Mouse (Mus musculus) forebrain, embryonic 13.5 days (tissue): ENCODE measurements around the gene Hoxc13. TPM values are rescaled to one million over a fixed set of nuclear protein-coding genes. Genes with fewer than 3 reads are reported as not detected.

Experiments used
- ATAC-seq: fragments of 200-750 bp; cut with Nextera tagmentation; 2 replicates; pipeline ENCODE4 v1.8.0; 2017
- H3K27ac ChIP-seq: fragments of 300-500 bp; sonication (generic); 2 replicates; pipeline ENCODE4 v1.5.1; 2015; ENCODE audit warnings: inconsistent platforms, mild to moderate bottlenecking, moderate library complexity
- H3K27me3 ChIP-seq: fragments of 300-500 bp; sonication (generic); 2 replicates; pipeline ENCODE4 v1.6.1; 2015; ENCODE audit warnings: mild to moderate bottlenecking, inconsistent platforms
- H3K36me3 ChIP-seq: fragments of 300-500 bp; sonication (generic); 2 replicates; pipeline ENCODE4 v1.6.1; 2015; ENCODE audit warnings: mild to moderate bottlenecking, inconsistent platforms; ENCODE audit not compliant: poor library complexity, severe bottlenecking
- H3K4me1 ChIP-seq: fragments of 300-500 bp; sonication (generic); 2 replicates; pipeline ENCODE4 v1.6.1; 2015; ENCODE audit warnings: inconsistent platforms
- H3K4me2 ChIP-seq: fragments of 300-500 bp; sonication (generic); 2 replicates; pipeline ENCODE4 v1.6.1; 2015; ENCODE audit warnings: inconsistent platforms, mild to moderate bottlenecking, moderate library complexity
- H3K4me3 ChIP-seq: fragments of 300-500 bp; sonication (generic); 2 replicates; pipeline ENCODE4 v1.5.1; 2015; ENCODE audit warnings: mild to moderate bottlenecking, inconsistent platforms
- H3K9ac ChIP-seq: fragments of 300-500 bp; sonication (generic); 2 replicates; pipeline ENCODE4 v1.6.1; 2015; ENCODE audit warnings: mild to moderate bottlenecking, inconsistent platforms
- H3K9me3 ChIP-seq: fragments of 300-500 bp; sonication (generic); replicated peaks from 2 replicates; pipeline ENCODE4 v1.6.1; 2016; ENCODE audit warnings: inconsistent platforms
- WGBS: fragments of 180-500 bp; shearing (Covaris S2); methylation state at CpG from one replicate; pipeline ENCODE4 v1.1.7; 2015; 5-methylcytosine and 5-hydroxymethylcytosine counted together
- polyA plus RNA-seq: library from polyadenylated mRNA; unstranded; fragments of >200 nt; fragmentation: Nextera tagmentation; extraction: Ambion mirVana; gene quantifications from 2 replicates; pipeline ENCODE4 v1.2.1, GENCODE M21; 2015

The Hoxc13 gene
- polyA plus RNA-seq, 1 experiment from 2014 or later, result not detected

DNA sequence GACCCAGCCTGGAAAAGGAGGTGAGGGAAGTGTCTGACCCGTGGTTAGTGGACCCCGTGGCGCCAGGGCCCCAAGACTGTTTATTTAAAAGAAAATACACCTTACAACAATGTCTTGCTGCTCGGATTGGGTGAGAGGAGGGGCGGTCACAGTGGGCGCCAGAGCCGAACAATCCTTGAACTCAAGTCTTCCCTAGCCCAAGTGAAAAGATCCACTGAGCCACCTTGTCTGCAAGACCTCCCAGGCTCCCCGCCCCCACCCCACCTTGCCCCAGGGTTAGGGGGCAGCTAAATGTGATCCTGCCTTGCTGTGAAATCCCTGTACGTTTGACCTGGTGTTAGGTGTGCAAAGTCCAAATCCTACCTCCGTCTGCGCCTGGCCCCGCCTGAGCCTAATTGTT is 36.0 kb downstream of the Hoxc13 start:
- Histone ChIP-seq H3K27ac (no peak overlapping the region), H3K9ac (no peak overlapping the region), H3K9me3 (no peaks in the 10 kb centered on the region), H3K4me3 (no peak overlapping the region), H3K36me3 (no peaks in the 10 kb centered on the region), H3K4me1 (no peaks in the 10 kb centered on the region), H3K27me3 (peaks cover 99% of the 10 kb centered on the region), H3K4me2 (no peak overlapping the region)
- no peak for ATAC-seq
- under 1% methylated on average over 12 of the region's 12 CpGs for WGBS

DNA sequence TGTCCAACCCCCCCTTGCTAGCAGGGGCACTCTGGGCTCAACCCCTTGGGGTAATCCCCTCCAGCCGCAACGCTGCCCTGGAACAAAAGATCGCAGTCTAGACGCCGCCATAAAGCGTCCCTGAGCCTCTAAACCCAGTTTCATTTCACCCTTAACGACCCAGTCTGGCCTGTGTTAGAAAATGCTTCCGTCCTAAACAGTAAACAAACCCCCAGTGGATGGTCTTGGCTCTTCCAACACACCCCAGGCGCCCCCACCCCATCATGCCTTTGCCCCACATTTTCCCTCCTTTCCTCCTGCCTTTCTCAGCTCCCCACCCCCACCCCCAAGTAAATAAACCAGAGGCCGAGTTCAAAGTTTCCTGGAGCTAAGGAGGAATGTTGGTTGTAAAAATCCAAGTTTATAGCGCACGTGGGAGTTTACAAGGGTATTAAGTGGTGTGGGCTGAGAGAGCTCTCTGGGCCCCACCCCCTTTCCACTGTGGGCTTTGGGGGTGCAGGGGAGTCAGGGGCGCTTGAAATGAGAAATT is 38.8 kb downstream of the Hoxc13 start:
- Histone ChIP-seq H3K4me2 (no peak overlapping the region), H3K4me3 (no peak overlapping the region), H3K36me3 (no peaks in the 10 kb centered on the region), H3K9ac (no peak overlapping the region), H3K4me1 (no peaks in the 10 kb centered on the region), H3K27me3 (peaks cover 98% of the 10 kb centered on the region), H3K9me3 (no peaks in the 10 kb centered on the region), H3K27ac (no peak overlapping the region)
- ATAC-seq, result no peak
- WGBS, result under 1% methylated on average over 13 of the region's 13 CpGs

- H3K27me3 ChIP-seq, result peaks cover 98% of the 10 kb centered on the region
- WGBS, result 2% methylated on average over 6 of the region's 6 CpGs
- ATAC-seq, result no peak
- H3K4me2 ChIP-seq, result no peak overlapping the region
- H3K36me3 ChIP-seq, result no peaks in the 10 kb centered on the region
- H3K9me3 ChIP-seq, result no peaks in the 10 kb centered on the region
- peaks cover 5% of the 10 kb centered on the region; the same call in 1 of the 2 replicates for H3K4me1 ChIP-seq
- H3K9ac ChIP-seq, result no peak overlapping the region
- no peak overlapping the region for H3K4me3 ChIP-seq
- H3K27ac ChIP-seq, result no peak overlapping the region
Observed at GRCm38 (mm10) chr15:102961728-102962127, 40.8 kb downstream of the Hoxc13 start.

GRCm38 (mm10) chr15:102962492-102962891 is 41.6 kb downstream of the Hoxc13 start:
- peaks cover 98% of the 10 kb centered on the region for H3K27me3 ChIP-seq
- H3K9me3 ChIP-seq, result no peaks in the 10 kb centered on the region
- H3K27ac ChIP-seq, result no peak overlapping the region
- no peak overlapping the region for H3K4me2 ChIP-seq
- ATAC-seq, result no peak
- no peak overlapping the region for H3K4me3 ChIP-seq
- H3K9ac ChIP-seq, result no peak overlapping the region
- WGBS, result 2% methylated on average over 13 of the region's 13 CpGs
- H3K4me1 ChIP-seq, result peaks cover 6% of the 10 kb centered on the region; the same call in 1 of the 2 replicates
- no peaks in the 10 kb centered on the region for H3K36me3 ChIP-seq

DNA sequence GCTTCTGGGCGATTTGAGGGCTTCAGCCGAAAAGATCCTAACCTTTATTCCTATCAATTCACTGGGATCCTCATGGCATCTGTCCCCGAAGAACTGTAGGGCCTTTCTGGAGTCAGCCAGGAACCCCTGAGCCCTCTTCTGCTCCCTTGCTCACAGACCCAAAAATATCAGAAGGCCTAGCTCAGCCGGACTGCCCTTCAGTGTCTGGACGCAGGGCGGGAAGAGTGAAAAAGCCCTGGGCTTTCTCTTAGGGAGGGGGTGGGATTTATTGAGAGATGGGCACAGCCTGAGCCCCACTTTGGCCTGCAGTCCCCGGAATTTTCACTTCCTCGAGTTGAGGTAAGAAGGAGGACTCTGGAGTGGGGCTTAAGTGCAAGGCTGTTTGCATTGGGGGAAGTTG is 42.4 kb downstream of the Hoxc13 start:
- H3K4me1 ChIP-seq, result peaks cover 6% of the 10 kb centered on the region; the same call in 1 of the 2 replicates
- no peak overlapping the region for H3K4me2 ChIP-seq
- 1% methylated on average over 8 of the region's 8 CpGs for WGBS
- peaks cover 97% of the 10 kb centered on the region for H3K27me3 ChIP-seq
- H3K9ac ChIP-seq, result no peak overlapping the region
- no peaks in the 10 kb centered on the region for H3K9me3 ChIP-seq
- no peak overlapping the region for H3K4me3 ChIP-seq
- H3K27ac ChIP-seq, result no peak overlapping the region
- H3K36me3 ChIP-seq, result no peaks in the 10 kb centered on the region
- ATAC-seq, result no peak

GRCm38 (mm10) chr15:102963671-102964640 is 43.1 kb downstream of the Hoxc13 start:
- Histone ChIP-seq H3K9me3 (no peaks in the 10 kb centered on the region), H3K4me2 (no peak overlapping the region), H3K4me3 (no peak overlapping the region), H3K4me1 (peaks cover 6% of the 10 kb centered on the region; the same call in 1 of the 2 replicates), H3K36me3 (no peaks in the 10 kb centered on the region), H3K27ac (no peak overlapping the region), H3K27me3 (peaks cover 97% of the 10 kb centered on the region), H3K9ac (no peak overlapping the region)
- no peak for ATAC-seq
- WGBS, result 1% methylated on average over 28 of the region's 28 CpGs

GRCm38 (mm10) chr15:102965003-102965891 is 44.3 kb downstream of the Hoxc13 start:
- H3K9ac ChIP-seq, result no peak overlapping the region
- no peak overlapping the region for H3K27ac ChIP-seq
- H3K4me2 ChIP-seq, result no peak overlapping the region
- no peak overlapping the region for H3K4me3 ChIP-seq
- H3K9me3 ChIP-seq, result no peaks in the 10 kb centered on the region
- H3K27me3 ChIP-seq, result peaks cover 97% of the 10 kb centered on the region
- ATAC-seq, result no peak
- 3% methylated on average over 26 of the region's 26 CpGs for WGBS
- H3K4me1 ChIP-seq, result peaks cover 6% of the 10 kb centered on the region; the same call in 1 of the 2 replicates
- H3K36me3 ChIP-seq, result no peaks in the 10 kb centered on the region

DNA sequence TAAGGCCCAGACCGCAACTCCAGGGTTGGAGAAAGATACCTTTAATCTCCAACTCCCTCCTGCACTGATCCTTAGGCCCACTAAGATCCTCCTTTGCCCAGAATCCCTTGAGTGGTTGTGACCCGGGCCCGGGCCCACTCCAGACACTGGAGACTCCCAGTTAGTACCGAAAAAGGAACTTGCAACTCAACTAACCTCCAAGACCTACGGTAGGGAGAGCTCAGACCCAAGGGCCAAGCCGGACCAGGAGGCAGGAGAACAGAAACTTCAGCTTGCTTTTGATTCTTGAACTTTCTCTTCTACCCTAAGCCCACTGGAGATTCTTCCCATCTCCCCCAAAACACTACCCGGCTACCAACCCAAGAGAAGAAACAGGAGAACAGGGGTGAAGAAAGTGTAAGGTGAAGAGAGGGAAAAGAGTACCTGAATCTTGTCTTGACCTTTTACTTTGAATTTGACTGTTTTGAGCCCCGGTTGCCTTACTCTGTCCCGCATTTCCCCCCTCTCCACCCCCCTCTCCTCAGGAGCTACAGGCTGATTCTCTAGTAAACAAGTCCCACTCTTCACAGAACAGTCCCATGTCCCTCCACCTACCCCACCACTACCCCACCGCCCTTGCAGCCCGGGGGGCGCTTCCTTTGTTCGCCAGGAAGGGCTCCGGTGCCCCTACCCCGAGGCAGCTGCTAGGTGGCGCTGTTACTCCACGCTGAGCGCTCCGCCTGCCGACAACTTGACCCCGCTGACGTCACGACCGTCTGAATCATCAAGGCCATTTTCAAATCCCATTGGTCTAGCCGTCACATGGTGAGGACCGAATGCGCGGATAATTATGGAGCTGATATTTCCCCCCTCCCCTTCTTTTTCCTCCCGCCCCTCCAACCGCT is 45.2 kb downstream of the Hoxc13 start:
- Histone ChIP-seq H3K4me2 (no peak overlapping the region; the same call in 1 of the 2 replicates), H3K9ac (no peak overlapping the region), H3K27ac (no peak overlapping the region), H3K9me3 (no peaks in the 10 kb centered on the region), H3K4me3 (0 out of 2 replicates have a peak overlapping the region, but pooled peaks have one; percentile 1), H3K27me3 (peaks cover 97% of the 10 kb centered on the region), H3K4me1 (peaks cover 6% of the 10 kb centered on the region; the same call in 1 of the 2 replicates), H3K36me3 (no peaks in the 10 kb centered on the region)
- 2% methylated on average over 28 of the region's 30 CpGs for WGBS
- ATAC-seq, result peak; percentile 57; the same call in 1 of the 2 replicates

- ATAC-seq, result 0 out of 2 replicates have a peak, but pooled peaks have one; percentile 8
- Histone ChIP-seq H3K4me3 (0 out of 2 replicates have a peak within 1 kb of the TSS, but pooled peaks have one; percentile 1), H3K27ac (no peak within 1 kb of the TSS), H3K27me3 (peaks cover 97% of the 10 kb centered on the region), H3K36me3 (no peaks in the 10 kb centered on the region), H3K4me1 (peaks cover 6% of the 10 kb centered on the region; the same call in 1 of the 2 replicates), H3K9me3 (no peaks in the 10 kb centered on the region), H3K9ac (no peak within 1 kb of the TSS), H3K4me2 (no peak within 1 kb of the TSS; the same call in 1 of the 2 replicates)
- WGBS, result 4% methylated on average over 27 of the region's 27 CpGs
Observed at GRCm38 (mm10) chr15:102966776-102967311, 45.9 kb downstream of the Hoxc13 start, which contains the start of gene Hoxc10. Hoxc10 (plus strand) TSS chr15:102966796.

GRCm38 (mm10) chr15:102967312-102967510 is 46.3 kb downstream of the Hoxc13 start, which contains the start of gene Hoxc5:
Hoxc5 (plus strand) TSS chr15:102967443.
- WGBS, result 2% methylated on average over 12 of the region's 12 CpGs
- 0 out of 2 replicates have a peak within 1 kb of the TSS, but pooled peaks have one; percentile 1 for H3K4me3 ChIP-seq
- H3K36me3 ChIP-seq, result no peaks in the 10 kb centered on the region
- H3K27me3 ChIP-seq, result peaks cover 99% of the 10 kb centered on the region
- no peaks in the 10 kb centered on the region for H3K9me3 ChIP-seq
- H3K9ac ChIP-seq, result no peak within 1 kb of the TSS
- ATAC-seq, result no peak
- H3K4me1 ChIP-seq, result peaks cover 6% of the 10 kb centered on the region; the same call in 1 of the 2 replicates
- H3K4me2 ChIP-seq, result no peak within 1 kb of the TSS; the same call in 1 of the 2 replicates
- no peak within 1 kb of the TSS for H3K27ac ChIP-seq
